Mouse (Mus musculus) MEL-GATA-1-ER (cell line): ENCODE results near the gene Zfp963.
A peak's percentile ranks its signal among the peaks of the same experiment; 100 is the strongest.
"Not testable (repeated sequence)": the region's sequence is repeated elsewhere in the genome, so short reads cannot be mapped to it uniquely, and the experiment has no call there.

ENCODE experiments used
- DNase-seq: peaks from one replicate; pipeline ENCODE4 v3.0.0-alpha.2; 2012; ENCODE audit warnings: low read depth; ENCODE audit errors: extremely low read depth

The Zfp963 gene

GRCm38 (mm10) chr8:69741231-69741630, 8.5 kb downstream of the Zfp963 start:
- no peak for DNase-seq

GRCm38 (mm10) chr8:69740763-69741162, 9.0 kb downstream of the Zfp963 start:
- no peak for DNase-seq

- DNase-seq: no peak
Observed at GRCm38 (mm10) chr8:69735495-69735894, 14.3 kb downstream of the Zfp963 start.

GRCm38 (mm10) chr8:69717232-69717580, 32.6 kb downstream of the Zfp963 start:
- DNase-seq: no peak

GRCm38 (mm10) chr8:69716403-69717231, 33.2 kb downstream of the Zfp963 start:
- peak; percentile 100 for DNase-seq

- no peak for DNase-seq
Observed at GRCm38 (mm10) chr8:69715366-69715765, 34.4 kb downstream of the Zfp963 start.

GRCm38 (mm10) chr8:69713516-69713915, 36.3 kb downstream of the Zfp963 start:
- DNase-seq: no peak

GRCm38 (mm10) chr8:69710624-69711023, 39.1 kb downstream of the Zfp963 start, which contains the start of gene Zfp869:
Zfp869 (minus strand) TSS chr8:69710724.
- not testable (repeated sequence) for DNase-seq

GRCm38 (mm10) chr8:69701810-69702209, 48.0 kb downstream of the Zfp963 start:
- DNase-seq: peak; percentile 6
